9 mouse cellular contexts compared by ENCODE assay signal in the genomic region with DNA sequence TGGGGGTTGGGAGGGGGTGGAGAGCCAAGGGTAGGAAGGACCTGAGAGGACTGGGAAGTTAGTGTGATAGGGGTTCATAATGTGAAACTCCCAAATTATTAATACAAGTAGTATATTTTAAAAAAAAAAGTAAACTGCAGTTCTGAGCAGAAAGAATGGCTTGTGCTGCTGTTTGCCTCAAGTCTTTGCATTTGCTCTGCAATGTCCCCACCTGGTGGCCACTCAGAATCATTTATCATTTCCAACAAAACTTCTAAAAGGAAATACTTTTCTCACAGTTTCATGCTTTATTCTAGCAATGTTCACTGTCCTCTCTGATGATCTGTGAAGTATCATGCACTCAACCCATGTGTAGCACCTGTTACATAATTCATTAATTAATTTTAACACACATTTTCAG.
DNase-seq lines count a peak whose midpoint lies in the region; TF ChIP-seq lines count a peak whose summit lies in the region.
"Had no signal": no experiment of that assay in that cellular context is flagged by ENCODE, and none has a peak within 500 bp of the region (broad histone marks: within the 10 kb centered on the region; RNA-seq: fewer than 3 reads in every experiment).

No protein-coding gene starts in this region.

- TF ChIP-seq POLR2A in cerebellum, adult 2 months (IDR thresholded peaks at IDR 0.05; ENCODE audit: borderline replicate concordance, insufficient read depth, low read length), result no peak

- intact Hi-C loops in left cerebral cortex, postnatal 4 days (cut with DNase I), result loop anchor here (5.0 kb wide), 2 partner anchors 736 to 871 kb away; no protein-coding TSS in a partner anchor

- no peak overlapping the region for H3K27ac ChIP-seq in cerebellum, adult 2 months (ENCODE audit: insufficient read depth, low read length)
- H3K27ac ChIP-seq in layer of hippocampus, adult 2 months, result no peak overlapping the region

- no peak for DNase-seq in cerebellum, adult 2 months
- DNase-seq in cerebellum, adult 9-11 months, result no peak
- DNase-seq in layer of hippocampus, adult 2 months (ENCODE audit: low spot score in 2 of 2), result peak; percentile 2 to 13
- DNase-seq in layer of hippocampus, adult 9-11 months, result no peak
- peak; percentile 21 for DNase-seq in MEL-GATA-1-ER (ENCODE audit: extremely low read depth, low read depth)
- peak; percentile 13 for DNase-seq in left cerebral cortex, postnatal 4 days
- DNase-seq in thymus, adult 18-20 months, result no peak
- DNase-seq in cerebellum, adult 9-10 months, result no peak

- no peaks in the 10 kb centered on the region for H3K27me3 ChIP-seq in cerebellum, adult 2 months (ENCODE audit: control insufficient read depth, insufficient read depth, low read length)

- no peaks in the 10 kb centered on the region for H3K4me1 ChIP-seq in cerebellum, adult 2 months (ENCODE audit: control insufficient read depth, insufficient read depth, low read length)

- H3K4me3 ChIP-seq in cerebellum, adult 2 months (replicated peaks; ENCODE audit: insufficient read depth, low read depth, low read length), result no peak overlapping the region
- no peak overlapping the region for H3K4me3 ChIP-seq in layer of hippocampus, adult 2 months
- H3K4me3 ChIP-seq: erythroblast, embryonic 14.5 days had no signal

- TF ChIP-seq CTCF in cerebellum, adult 2 months (IDR thresholded peaks at IDR 0.05; ENCODE audit: borderline replicate concordance, insufficient read depth, low read depth, low read length), result 0 out of 2 replicates have a peak, but pooled peaks have one; percentile 10
- TF ChIP-seq CTCF in layer of hippocampus, adult 2 months (conservative IDR thresholded peaks at IDR 0.05), result peak; percentile 77

Comparison
In these comparisons a context has a peak if more than half of its experiments do, and no peak if none do; other contexts are left out.
1. DNase-seq: peak in layer of hippocampus, adult 2 months (2 of 2), MEL-GATA-1-ER (single experiment) and left cerebral cortex, postnatal 4 days (single experiment); none in cerebellum, adult 2 months (0 of 2), cerebellum, adult 9-11 months (single experiment), layer of hippocampus, adult 9-11 months (single experiment), thymus, adult 18-20 months (0 of 2) and cerebellum, adult 9-10 months (single experiment).